Mouse (Mus musculus): ENCODE measurements at regions not wholly inside any gene's neighbourhood (a gene's known extent, or its start where the extent isn't known, plus 50 kb on each side); places are given as distances from the start of the nearest gene placed in this dataset.

- no peaks in the 10 kb centered on the region for H3K4me1 ChIP-seq (ENCODE audit: control insufficient read depth, insufficient read depth, low read length)
- no peak for DNase-seq (ENCODE audit: low spot score)
- 88% methylated on average over 3 of the region's 3 CpGs for WGBS
- no peak overlapping the region for H3K4me2 ChIP-seq (ENCODE audit: low read depth)
- H3K36me3 ChIP-seq (ENCODE audit: control insufficient read depth, insufficient read depth, low read length) = no peaks in the 10 kb centered on the region
- no peaks in the 10 kb centered on the region for H3K27me3 ChIP-seq (ENCODE audit: control insufficient read depth, insufficient read depth, low read length)
- H3K27ac ChIP-seq (ENCODE audit: low read depth, low read length) = no peak overlapping the region
- H3K9ac ChIP-seq (ENCODE audit: low read length) = no peak overlapping the region
- no peak overlapping the region for H3K4me3 ChIP-seq (ENCODE audit: low read depth, low read length)
- no peaks in the 10 kb centered on the region for H3K9me3 ChIP-seq (ENCODE audit: control insufficient read depth, low read length)
- no peak for ATAC-seq (ENCODE audit: insufficient read depth, low FRiP score, low TSS enrichment)
Measured at GRCm38 (mm10) chr12:107132501-107132900, 355.9 kb upstream of the 3110018I06Rik start.

- Histone ChIP-seq H3K36me3 (ENCODE audit: control insufficient read depth, insufficient read depth, low read length) (no peaks in the 10 kb centered on the region), H3K27me3 (ENCODE audit: control insufficient read depth, insufficient read depth, low read length) (no peaks in the 10 kb centered on the region), H3K4me3 (ENCODE audit: low read depth, low read length) (no peak overlapping the region), H3K4me2 (ENCODE audit: low read depth) (no peak overlapping the region), H3K9me3 (ENCODE audit: control insufficient read depth, low read length) (no peaks in the 10 kb centered on the region), H3K4me1 (ENCODE audit: control insufficient read depth, insufficient read depth, low read length) (no peaks in the 10 kb centered on the region), H3K9ac (ENCODE audit: low read length) (no peak overlapping the region), H3K27ac (ENCODE audit: low read depth, low read length) (no peak overlapping the region)
- 91% methylated on average over 3 of the region's 3 CpGs for WGBS
- DNase-seq (ENCODE audit: low spot score) = no peak
- no peak for ATAC-seq (ENCODE audit: insufficient read depth, low FRiP score, low TSS enrichment)
Measured at GRCm38 (mm10) chr12:107134353-107134752, 354.1 kb upstream of the 3110018I06Rik start.

GRCm38 (mm10) chr12:107138677-107139400, 349.6 kb upstream of the 3110018I06Rik start:
- DNase-seq (ENCODE audit: low spot score) (no peak), ATAC-seq (ENCODE audit: insufficient read depth, low FRiP score, low TSS enrichment) (no peak)
- Histone ChIP-seq H3K4me1 (ENCODE audit: control insufficient read depth, insufficient read depth, low read length) (no peaks in the 10 kb centered on the region), H3K4me3 (ENCODE audit: low read depth, low read length) (no peak overlapping the region), H3K9ac (ENCODE audit: low read length) (no peak overlapping the region), H3K4me2 (ENCODE audit: low read depth) (no peak overlapping the region), H3K27me3 (ENCODE audit: control insufficient read depth, insufficient read depth, low read length) (no peaks in the 10 kb centered on the region), H3K9me3 (ENCODE audit: control insufficient read depth, low read length) (no peaks in the 10 kb centered on the region), H3K36me3 (ENCODE audit: control insufficient read depth, insufficient read depth, low read length) (no peaks in the 10 kb centered on the region), H3K27ac (ENCODE audit: low read depth, low read length) (no peak overlapping the region)
- 98% methylated on average over 8 of the region's 8 CpGs for WGBS

- WGBS = 84% methylated on average over 9 of the region's 9 CpGs
Measured at GRCm38 (mm10) chr12:107140957-107141595, 347.4 kb upstream of the 3110018I06Rik start.

DNA sequence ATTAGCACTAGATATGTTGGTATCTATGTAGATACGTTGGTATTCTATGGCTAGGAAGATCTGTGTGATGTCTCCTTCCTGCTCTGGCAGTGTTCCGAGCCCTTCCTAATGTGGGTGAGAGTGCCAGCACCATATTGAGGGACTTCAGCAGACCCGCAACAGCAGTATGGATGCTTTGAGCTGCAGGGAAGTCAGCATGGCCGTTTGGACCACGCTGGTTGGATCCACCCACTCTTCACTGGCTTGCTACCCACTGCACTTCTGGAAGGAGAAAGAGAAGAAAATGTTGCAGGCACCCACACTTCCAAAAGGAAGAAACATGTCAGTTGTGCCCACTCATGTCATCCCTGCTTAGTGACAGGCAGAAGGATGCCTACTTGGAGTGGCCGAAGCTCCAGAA, 346.2 kb upstream of the 3110018I06Rik start:
- no peaks in the 10 kb centered on the region for H3K9me3 ChIP-seq (ENCODE audit: control insufficient read depth, low read length)
- ATAC-seq (ENCODE audit: insufficient read depth, low FRiP score, low TSS enrichment) (no peak), DNase-seq (ENCODE audit: low spot score) (no peak)
- H3K36me3 ChIP-seq (ENCODE audit: control insufficient read depth, insufficient read depth, low read length) = no peaks in the 10 kb centered on the region
- no peaks in the 10 kb centered on the region for H3K27me3 ChIP-seq (ENCODE audit: control insufficient read depth, insufficient read depth, low read length)
- no peak overlapping the region for H3K9ac ChIP-seq (ENCODE audit: low read length)
- no peak overlapping the region for H3K4me2 ChIP-seq (ENCODE audit: low read depth)
- H3K27ac ChIP-seq (ENCODE audit: low read depth, low read length) = no peak overlapping the region
- no peak overlapping the region for H3K4me3 ChIP-seq (ENCODE audit: low read depth, low read length)
- 92% methylated on average over 6 of the region's 6 CpGs for WGBS
- H3K4me1 ChIP-seq (ENCODE audit: control insufficient read depth, insufficient read depth, low read length) = no peaks in the 10 kb centered on the region

More at GRCm38 (mm10) chr12:107140957-107141595, 347.4 kb upstream of the 3110018I06Rik start:
- H3K27ac ChIP-seq (ENCODE audit: low read depth, low read length) = no peak overlapping the region
- H3K4me3 ChIP-seq (ENCODE audit: low read depth, low read length) = no peak overlapping the region
- no peaks in the 10 kb centered on the region for H3K9me3 ChIP-seq (ENCODE audit: control insufficient read depth, low read length)
- H3K36me3 ChIP-seq (ENCODE audit: control insufficient read depth, insufficient read depth, low read length) = no peaks in the 10 kb centered on the region
- no peak overlapping the region for H3K4me2 ChIP-seq (ENCODE audit: low read depth)
- ATAC-seq (ENCODE audit: insufficient read depth, low FRiP score, low TSS enrichment) (no peak), DNase-seq (ENCODE audit: low spot score) (no peak)
- H3K9ac ChIP-seq (ENCODE audit: low read length) = no peak overlapping the region
- H3K4me1 ChIP-seq (ENCODE audit: control insufficient read depth, insufficient read depth, low read length) = no peaks in the 10 kb centered on the region
- no peaks in the 10 kb centered on the region for H3K27me3 ChIP-seq (ENCODE audit: control insufficient read depth, insufficient read depth, low read length)

- WGBS = 85% methylated on average over 5 of the region's 5 CpGs
- Histone ChIP-seq H3K4me2 (ENCODE audit: low read depth) (no peak overlapping the region), H3K4me1 (ENCODE audit: control insufficient read depth, insufficient read depth, low read length) (no peaks in the 10 kb centered on the region), H3K36me3 (ENCODE audit: control insufficient read depth, insufficient read depth, low read length) (no peaks in the 10 kb centered on the region), H3K9me3 (ENCODE audit: control insufficient read depth, low read length) (no peaks in the 10 kb centered on the region), H3K4me3 (ENCODE audit: low read depth, low read length) (no peak overlapping the region), H3K27me3 (ENCODE audit: control insufficient read depth, insufficient read depth, low read length) (no peaks in the 10 kb centered on the region), H3K27ac (ENCODE audit: low read depth, low read length) (no peak overlapping the region), H3K9ac (ENCODE audit: low read length) (no peak overlapping the region)
- DNase-seq (ENCODE audit: low spot score) (no peak), ATAC-seq (ENCODE audit: insufficient read depth, low FRiP score, low TSS enrichment) (no peak)
Measured at GRCm38 (mm10) chr12:107146608-107147121, 341.8 kb upstream of the 3110018I06Rik start.

- no peak for DNase-seq (ENCODE audit: low spot score)
- ATAC-seq (ENCODE audit: insufficient read depth, low FRiP score, low TSS enrichment) = no peak
- no peaks in the 10 kb centered on the region for H3K36me3 ChIP-seq (ENCODE audit: control insufficient read depth, insufficient read depth, low read length)
- no peak overlapping the region for H3K4me3 ChIP-seq (ENCODE audit: low read depth, low read length)
- no peaks in the 10 kb centered on the region for H3K27me3 ChIP-seq (ENCODE audit: control insufficient read depth, insufficient read depth, low read length)
- H3K27ac ChIP-seq (ENCODE audit: low read depth, low read length) = no peak overlapping the region
- no peaks in the 10 kb centered on the region for H3K9me3 ChIP-seq (ENCODE audit: control insufficient read depth, low read length)
- H3K4me1 ChIP-seq (ENCODE audit: control insufficient read depth, insufficient read depth, low read length) = no peaks in the 10 kb centered on the region
- no peak overlapping the region for H3K9ac ChIP-seq (ENCODE audit: low read length)
- no peak overlapping the region for H3K4me2 ChIP-seq (ENCODE audit: low read depth)
- 79% methylated on average over 8 of the region's 8 CpGs for WGBS
Measured at GRCm38 (mm10) chr12:107148451-107148850, 340.0 kb upstream of the 3110018I06Rik start.

GRCm38 (mm10) chr12:107151089-107151488, 337.3 kb upstream of the 3110018I06Rik start:
- H3K27me3 ChIP-seq (ENCODE audit: control insufficient read depth, insufficient read depth, low read length) = no peaks in the 10 kb centered on the region
- WGBS = 63% methylated on average over 5 of the region's 5 CpGs
- no peak for DNase-seq (ENCODE audit: low spot score)

DNA sequence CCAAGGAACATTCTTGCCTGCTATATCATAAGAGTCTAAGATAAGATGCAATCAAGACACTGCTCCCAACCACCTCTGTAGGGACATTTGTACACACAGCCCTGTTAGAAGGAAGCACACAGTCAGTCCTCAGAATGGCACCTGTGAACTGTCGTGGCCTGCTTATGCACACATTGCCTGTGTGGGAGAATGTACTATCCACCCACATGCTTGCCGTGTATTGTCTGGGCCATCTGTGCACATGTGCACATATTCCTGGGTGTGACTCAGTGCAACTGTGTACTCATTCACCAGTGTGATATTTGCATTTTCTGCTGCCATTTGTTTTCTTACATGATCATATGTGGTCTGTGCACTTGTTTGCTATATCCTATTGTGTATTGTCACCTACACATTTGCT, 333.8 kb upstream of the 3110018I06Rik start:
- Histone ChIP-seq H3K4me3 (ENCODE audit: low read depth, low read length) (no peak overlapping the region), H3K27ac (ENCODE audit: low read depth, low read length) (no peak overlapping the region), H3K27me3 (ENCODE audit: control insufficient read depth, insufficient read depth, low read length) (no peaks in the 10 kb centered on the region), H3K9ac (ENCODE audit: low read length) (no peak overlapping the region), H3K9me3 (ENCODE audit: control insufficient read depth, low read length) (no peaks in the 10 kb centered on the region), H3K4me1 (ENCODE audit: control insufficient read depth, insufficient read depth, low read length) (no peaks in the 10 kb centered on the region), H3K36me3 (ENCODE audit: control insufficient read depth, insufficient read depth, low read length) (no peaks in the 10 kb centered on the region), H3K4me2 (ENCODE audit: low read depth) (no peak overlapping the region)
- 94% methylated on average over 2 of the region's 2 CpGs for WGBS
- DNase-seq (ENCODE audit: low spot score) (no peak), ATAC-seq (ENCODE audit: insufficient read depth, low FRiP score, low TSS enrichment) (no peak)

More at GRCm38 (mm10) chr12:107151089-107151488, 337.3 kb upstream of the 3110018I06Rik start:
- Histone ChIP-seq H3K4me1 (ENCODE audit: control insufficient read depth, insufficient read depth, low read length) (no peaks in the 10 kb centered on the region), H3K9ac (ENCODE audit: low read length) (no peak overlapping the region), H3K9me3 (ENCODE audit: control insufficient read depth, low read length) (no peaks in the 10 kb centered on the region), H3K4me2 (ENCODE audit: low read depth) (no peak overlapping the region), H3K36me3 (ENCODE audit: control insufficient read depth, insufficient read depth, low read length) (no peaks in the 10 kb centered on the region), H3K4me3 (ENCODE audit: low read depth, low read length) (no peak overlapping the region), H3K27ac (ENCODE audit: low read depth, low read length) (no peak overlapping the region)
- ATAC-seq (ENCODE audit: insufficient read depth, low FRiP score, low TSS enrichment) = no peak
